Mouse (Mus musculus) liver, embryonic 12.5 days (tissue): ENCODE data around the gene Sh3d21. TPM values are rescaled to one million over a fixed set of nuclear protein-coding genes. Genes with fewer than 3 reads are reported as not detected.

ENCODE experiments used
- ATAC-seq: fragments of 200-750 bp; cut with Nextera tagmentation; 2 replicates; pipeline ENCODE4 v1.8.0; 2017; ENCODE audit warnings: moderate number of reproducible peaks, mild to moderate bottlenecking, moderate library complexity
- H3K27ac ChIP-seq: fragments of 300-500 bp; sonication (generic); 2 replicates; pipeline ENCODE4 v1.5.1; 2016; ENCODE audit warnings: mild to moderate bottlenecking
- H3K27me3 ChIP-seq: fragments of 300-500 bp; sonication (generic); replicated peaks from 2 replicates; pipeline ENCODE4 v1.6.1; 2016; ENCODE audit warnings: mild to moderate bottlenecking, moderate library complexity
- H3K36me3 ChIP-seq: fragments of 300-500 bp; sonication (generic); 2 replicates; pipeline ENCODE4 v1.6.1; 2016; ENCODE audit warnings: mild to moderate bottlenecking, moderate library complexity
- H3K4me1 ChIP-seq: fragments of 300-500 bp; sonication (generic); 2 replicates; pipeline ENCODE4 v1.6.1; 2016
- H3K4me2 ChIP-seq: fragments of 300-500 bp; sonication (generic); 2 replicates; pipeline ENCODE4 v1.6.1; 2016; ENCODE audit warnings: mild to moderate bottlenecking, moderate library complexity
- H3K4me3 ChIP-seq: fragments of 300-500 bp; sonication (generic); 2 replicates; pipeline ENCODE4 v1.5.1; 2016; ENCODE audit warnings: mild to moderate bottlenecking, moderate library complexity
- H3K9ac ChIP-seq: fragments of 300-500 bp; sonication (generic); 2 replicates; pipeline ENCODE4 v1.6.1; 2016; ENCODE audit warnings: mild to moderate bottlenecking, moderate library complexity
- H3K9me3 ChIP-seq: fragments of 300-500 bp; sonication (generic); replicated peaks from 2 replicates; pipeline ENCODE4 v1.6.1; 2016; ENCODE audit warnings: mild to moderate bottlenecking, moderate library complexity
- WGBS: fragments of 180-500 bp; shearing (Covaris S2); methylation state at CpG from one replicate; pipeline ENCODE4 v1.1.7; 2016; ENCODE audit not compliant: insufficient replicate concordance; 5-methylcytosine and 5-hydroxymethylcytosine counted together
- polyA plus RNA-seq: library from polyadenylated mRNA; unstranded; fragments of >200 nt; fragmentation: Nextera tagmentation; extraction: Ambion mirVana; gene quantifications from 2 replicates; pipeline ENCODE4 v1.2.1, GENCODE M21; 2016

Gene Sh3d21
- polyA plus RNA-seq, 1 experiment from 2014 or later = 1.3 TPM

GRCm38 (mm10) chr4:126103590-126104068, 59.7 kb downstream of the Sh3d21 start, which contains the start of gene Stk40:
Stk40 (plus strand) TSS chr4:126103957.
- Histone ChIP-seq H3K9ac (peak within 1 kb of the TSS; percentile 93), H3K36me3 (peaks cover 4% of the 10 kb centered on the region; the same call in 1 of the 2 replicates), H3K4me3 (peak within 1 kb of the TSS; percentile 96), H3K9me3 (no peaks in the 10 kb centered on the region), H3K27me3 (no peaks in the 10 kb centered on the region), H3K27ac (peak within 1 kb of the TSS; percentile 99), H3K4me1 (peaks cover 89% of the 10 kb centered on the region), H3K4me2 (peak within 1 kb of the TSS; percentile 98)
- under 1% methylated on average over 34 of the region's 34 CpGs for WGBS
- ATAC-seq = peak; percentile 88

DNA sequence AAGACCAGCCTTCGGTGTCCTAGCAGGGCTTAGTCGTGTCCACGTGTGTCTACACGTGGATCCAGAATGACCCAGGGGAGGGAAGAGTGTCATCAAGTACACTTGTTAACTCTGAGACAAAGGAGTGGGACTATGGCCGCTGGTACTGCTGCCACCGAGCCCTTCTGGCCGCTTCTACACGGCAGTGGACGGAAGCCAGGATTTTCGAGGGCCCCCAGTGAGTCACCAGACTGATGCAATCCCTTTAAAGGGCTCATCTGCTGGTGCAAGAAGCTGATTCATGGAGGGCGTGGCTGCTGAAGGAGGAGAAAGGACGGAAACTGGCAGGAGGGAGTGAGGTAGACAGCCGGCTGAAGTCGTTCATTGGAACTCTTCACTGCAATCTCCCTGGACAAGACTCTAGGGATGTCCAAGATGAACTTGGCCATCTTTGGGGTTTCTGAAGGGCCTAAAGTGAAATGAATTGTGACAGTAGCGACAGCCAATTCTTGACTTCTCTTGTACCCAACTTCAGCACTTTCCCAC, 60.2 kb downstream of the Sh3d21 start:
- Histone ChIP-seq H3K9me3 (no peaks in the 10 kb centered on the region), H3K4me3 (peak overlapping the region; percentile 96), H3K27ac (peak overlapping the region; percentile 99), H3K4me1 (peaks cover 89% of the 10 kb centered on the region), H3K36me3 (peaks cover 9% of the 10 kb centered on the region), H3K27me3 (no peaks in the 10 kb centered on the region), H3K9ac (peak overlapping the region; percentile 74), H3K4me2 (peak overlapping the region; percentile 98)
- WGBS = 1% methylated on average over 15 of the region's 15 CpGs
- ATAC-seq = peak; percentile 84

GRCm38 (mm10) chr4:126102061-126102841, 61.0 kb downstream of the Sh3d21 start:
- no peaks in the 10 kb centered on the region for H3K27me3 ChIP-seq
- 39% methylated on average over 7 of the region's 7 CpGs for WGBS
- no peaks in the 10 kb centered on the region for H3K9me3 ChIP-seq
- peak overlapping the region; percentile 96 for H3K4me3 ChIP-seq
- ATAC-seq = peak; percentile 56
- peak overlapping the region; percentile 98 for H3K4me2 ChIP-seq
- H3K27ac ChIP-seq = peak overlapping the region; percentile 99
- peak overlapping the region; percentile 74 for H3K9ac ChIP-seq
- H3K36me3 ChIP-seq = peaks cover 13% of the 10 kb centered on the region
- peaks cover 89% of the 10 kb centered on the region for H3K4me1 ChIP-seq

DNA sequence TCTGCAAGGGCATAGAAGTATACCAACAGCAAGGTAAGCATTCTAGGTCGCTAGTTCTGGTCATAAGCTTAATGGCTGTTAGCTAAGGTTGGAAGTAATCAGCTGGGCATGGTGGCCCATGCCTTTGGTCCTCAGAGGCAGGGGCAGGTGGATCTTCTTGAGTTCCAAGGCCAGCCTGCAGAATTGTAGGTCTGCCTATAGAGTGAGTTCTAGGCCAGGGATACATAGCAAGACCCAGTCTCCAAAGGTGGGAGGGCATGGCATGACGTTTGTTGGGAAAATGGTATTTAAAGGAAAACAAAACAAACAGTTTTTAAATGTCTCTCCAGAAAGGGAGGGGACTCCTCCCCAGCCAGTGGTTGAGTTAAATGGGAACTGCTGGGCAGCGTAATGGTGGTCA, 62.5 kb downstream of the Sh3d21 start:
- peaks cover 13% of the 10 kb centered on the region for H3K36me3 ChIP-seq
- peaks cover 82% of the 10 kb centered on the region for H3K4me1 ChIP-seq
- H3K27me3 ChIP-seq = no peaks in the 10 kb centered on the region
- H3K4me3 ChIP-seq = no peak overlapping the region
- H3K9me3 ChIP-seq = no peaks in the 10 kb centered on the region
- peak overlapping the region; percentile 99 for H3K27ac ChIP-seq
- no peak overlapping the region for H3K4me2 ChIP-seq
- ATAC-seq = no peak
- WGBS = 78% methylated on average over 3 of the region's 3 CpGs
- H3K9ac ChIP-seq = no peak overlapping the region

Other genes starting within 250 kb of the Sh3d21 start
- gene Csf3r, start 138.9 kb downstream of the Sh3d21 start, polyA plus RNA-seq = 2.8 TPM in 2 replicates
- gene Mrps15, start 116.6 kb downstream of the Sh3d21 start, polyA plus RNA-seq = 128 and 138 TPM in 2 replicates
- gene Oscp1, start 104.9 kb downstream of the Sh3d21 start, polyA plus RNA-seq = 2.8 and 3.0 TPM in 2 replicates
- gene Lsm10, start 66.9 kb downstream of the Sh3d21 start, polyA plus RNA-seq = 34.5 and 36.7 TPM in 2 replicates
- 22.4 and 23.0 TPM in 2 replicates for gene Stk40, start 59.5 kb downstream of the Sh3d21 start, polyA plus RNA-seq
- gene Eva1b, start 15.7 kb downstream of the Sh3d21 start, polyA plus RNA-seq = 19.3 and 19.5 TPM in 2 replicates
- gene Thrap3, start 39.3 kb upstream of the Sh3d21 start, polyA plus RNA-seq = 162 and 163 TPM in 2 replicates
- gene Map7d1, start 92.9 kb upstream of the Sh3d21 start, polyA plus RNA-seq = 20.9 and 23.3 TPM in 2 replicates
- 43.7 and 44.0 TPM in 2 replicates for gene Trappc3, start 98.8 kb upstream of the Sh3d21 start, polyA plus RNA-seq
- 1.8 and 2.3 TPM in 2 replicates for gene Col8a2, start 123.3 kb upstream of the Sh3d21 start, polyA plus RNA-seq
- gene Adprhl2, start 158.2 kb upstream of the Sh3d21 start, polyA plus RNA-seq = 36.0 and 38.0 TPM in 2 replicates
- 0.54 and 0.57 TPM in 2 replicates for gene Tekt2, start 162.2 kb upstream of the Sh3d21 start, polyA plus RNA-seq